Mouse (Mus musculus) left cerebral cortex, postnatal 4 days (tissue): ENCODE measurements around the gene Aqp12. TPM values are rescaled to one million over a fixed set of nuclear protein-coding genes. Genes with fewer than 3 reads are reported as not detected.
"Not testable (repeated sequence)": the region's sequence is repeated elsewhere in the genome, so short reads cannot be mapped to it uniquely, and the experiment has no call there.

Experiments
- DNase-seq: peaks from one replicate; pipeline ENCODE4 v3.0.0-alpha.2; 2022
- intact Hi-C: fragments of 180-260 bp; cut with DNase I; formaldehyde crosslinking; loops from one replicate; pipeline ENCODE4 v1.15.1; 2025
- total RNA-seq, 2 experiments: library from RNA; stranded (reverse); gene quantifications; 2 replicates each; pipeline ENCODE4 v1.2.3; 2021

The Aqp12 gene
- total RNA-seq = not detected

GRCm38 (mm10) chr1:93006061-93006460 lies at the start of gene Aqp12:
Aqp12 (plus strand) TSS chr1:93006334.
- intact Hi-C loops = no loop called here
- no peak for DNase-seq

GRCm38 (mm10) chr1:92956571-92957335 lies 49.4 kb upstream of the Aqp12 start:
- peak; percentile 69 for DNase-seq
- intact Hi-C loops = loop anchor here (5.0 kb wide), 1 partner anchor 56 kb away; no protein-coding TSS in a partner anchor

DNA sequence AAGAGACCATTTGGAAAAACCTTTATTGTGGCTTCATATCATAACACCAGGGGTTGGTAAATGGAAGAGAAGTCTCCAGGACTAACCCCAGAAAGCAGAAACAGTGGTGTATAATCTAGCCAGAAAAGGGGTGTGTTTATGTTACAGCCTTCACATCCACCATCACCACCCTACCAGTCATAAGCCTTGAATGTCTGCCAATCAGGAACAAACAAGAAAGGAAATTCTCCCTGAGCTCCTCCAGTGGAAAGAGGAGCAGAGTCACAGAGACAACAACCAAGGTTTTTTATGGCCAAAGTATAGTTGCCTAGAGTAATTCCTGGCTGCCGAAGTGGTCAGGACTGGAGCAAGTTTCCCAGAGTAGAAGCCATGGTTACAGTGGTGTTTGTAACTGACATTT lies 47.1 kb upstream of the Aqp12 start:
- DNase-seq = no peak
- intact Hi-C loops = loop anchor here (5.0 kb wide), 1 partner anchor 53 kb away; no protein-coding TSS in a partner anchor

GRCm38 (mm10) chr1:92970791-92971190 lies 35.3 kb upstream of the Aqp12 start:
- intact Hi-C loops, DNase-seq: not testable (repeated sequence)

DNA sequence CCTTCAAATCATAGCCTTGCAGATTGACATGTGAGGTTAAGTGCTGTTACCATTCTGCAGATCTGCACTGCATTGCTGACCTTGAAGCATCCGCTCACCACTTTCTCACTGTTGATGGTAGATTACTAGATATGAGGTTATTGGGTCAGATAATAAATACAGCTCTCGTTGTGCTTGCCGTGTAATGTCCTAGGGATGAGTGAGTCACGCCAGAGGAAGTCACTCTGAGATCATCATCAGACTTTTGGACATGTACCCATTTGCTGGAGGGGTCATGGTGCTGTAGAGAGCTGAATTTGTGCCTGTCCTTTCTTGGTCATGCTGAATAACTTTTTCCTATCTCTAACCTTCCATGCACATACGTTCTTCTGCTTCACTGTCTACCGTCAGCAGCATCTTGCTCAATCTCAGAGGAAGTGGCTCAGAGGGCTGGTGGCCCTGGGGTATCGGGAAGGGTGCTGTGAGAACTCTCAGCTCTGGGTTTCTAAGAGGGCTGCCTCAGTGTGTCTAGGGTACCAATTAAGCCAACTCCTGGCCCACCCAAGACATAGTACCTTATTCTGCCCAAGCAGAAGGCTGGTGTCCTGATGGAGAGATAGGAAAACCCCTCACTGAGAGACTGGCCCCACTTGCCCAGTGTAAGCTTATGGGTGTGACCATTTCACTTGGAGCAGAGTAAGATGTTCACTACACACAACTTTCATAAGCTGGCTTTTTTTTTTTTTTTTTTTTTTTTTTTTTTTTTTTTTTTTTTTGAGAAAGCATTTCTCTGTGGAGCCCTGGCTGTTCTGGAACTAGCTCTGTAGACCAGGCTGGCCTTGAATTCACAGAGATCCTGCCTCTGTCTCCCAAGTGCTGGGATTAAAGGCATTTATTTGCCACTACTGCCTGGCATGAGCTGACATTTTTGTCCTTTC lies 34.0 kb upstream of the Aqp12 start:
- DNase-seq = no peak
- intact Hi-C loops = no loop called here

DNA sequence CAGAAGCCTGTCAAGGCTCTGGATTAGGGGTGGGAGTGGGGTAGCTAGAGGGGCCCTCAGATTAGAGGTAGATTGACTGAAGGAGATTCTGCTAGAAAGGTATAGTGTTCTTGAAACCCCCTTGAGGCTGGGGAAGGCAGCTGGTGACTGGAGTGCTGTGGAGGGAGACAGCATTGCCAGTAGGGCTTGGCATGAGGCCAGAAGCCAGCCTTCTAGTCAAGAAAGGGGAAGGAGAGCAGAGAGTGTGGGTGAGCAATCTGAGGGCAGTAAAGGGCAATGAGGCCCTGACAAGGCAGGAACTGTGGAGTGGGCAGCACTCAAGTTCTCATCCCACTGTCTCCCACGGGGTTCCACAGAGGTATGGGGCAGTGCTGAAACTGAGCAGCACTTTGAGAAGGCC lies 33.3 kb upstream of the Aqp12 start:
- intact Hi-C loops = no loop called here
- peak; percentile 68 for DNase-seq

- intact Hi-C loops = no loop called here
- no peak for DNase-seq
Measured at GRCm38 (mm10) chr1:92976141-92976566, 30.0 kb upstream of the Aqp12 start.

- DNase-seq = no peak
Measured at GRCm38 (mm10) chr1:92978645-92979044, 27.5 kb upstream of the Aqp12 start.

GRCm38 (mm10) chr1:92979073-92979602 lies 27.0 kb upstream of the Aqp12 start:
- DNase-seq = no peak
- intact Hi-C loops = no loop called here

More at GRCm38 (mm10) chr1:92978645-92979044, 27.5 kb upstream of the Aqp12 start:
- intact Hi-C loops = no loop called here

DNA sequence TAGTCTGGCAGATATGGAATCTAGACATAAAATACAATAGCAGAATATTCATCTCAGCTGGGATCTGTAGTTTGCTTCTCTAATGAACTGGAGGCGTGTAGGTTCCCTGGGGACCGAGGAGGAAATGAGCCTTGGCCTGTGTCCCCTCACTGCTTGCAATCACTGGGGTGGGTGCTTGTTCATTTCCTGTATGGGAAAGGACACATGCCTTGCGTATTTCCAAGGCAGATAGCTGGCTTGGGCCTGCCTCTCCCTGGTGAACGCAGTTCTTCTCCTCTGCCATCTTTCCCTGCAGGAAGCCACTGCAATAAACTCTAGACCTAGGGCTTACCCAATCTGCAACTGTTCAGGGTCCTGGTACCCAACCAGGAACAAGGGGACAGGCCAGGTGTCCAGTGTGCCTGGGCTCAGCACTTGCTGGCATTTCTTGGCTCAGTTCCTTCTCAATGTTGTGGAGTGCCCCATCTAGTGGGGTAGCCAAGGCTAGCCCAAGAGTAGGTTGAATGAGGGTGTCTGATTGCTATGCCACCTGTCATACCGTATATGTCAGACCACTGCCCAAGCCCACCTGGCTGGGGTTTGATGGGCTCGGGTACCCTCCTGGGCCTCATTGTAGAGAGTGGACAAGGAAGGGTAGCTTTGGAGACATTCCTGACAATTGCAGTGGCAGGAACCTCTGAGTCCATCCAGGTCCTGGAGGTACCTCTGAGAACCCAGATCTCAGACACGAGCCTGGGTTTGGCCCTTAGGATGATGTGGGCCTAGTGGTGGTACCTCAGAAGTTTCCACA lies 24.9 kb upstream of the Aqp12 start:
- intact Hi-C loops = no loop called here
- no peak for DNase-seq

GRCm38 (mm10) chr1:92982931-92983605 lies 23.1 kb upstream of the Aqp12 start:
- intact Hi-C loops = no loop called here
- no peak for DNase-seq

DNA sequence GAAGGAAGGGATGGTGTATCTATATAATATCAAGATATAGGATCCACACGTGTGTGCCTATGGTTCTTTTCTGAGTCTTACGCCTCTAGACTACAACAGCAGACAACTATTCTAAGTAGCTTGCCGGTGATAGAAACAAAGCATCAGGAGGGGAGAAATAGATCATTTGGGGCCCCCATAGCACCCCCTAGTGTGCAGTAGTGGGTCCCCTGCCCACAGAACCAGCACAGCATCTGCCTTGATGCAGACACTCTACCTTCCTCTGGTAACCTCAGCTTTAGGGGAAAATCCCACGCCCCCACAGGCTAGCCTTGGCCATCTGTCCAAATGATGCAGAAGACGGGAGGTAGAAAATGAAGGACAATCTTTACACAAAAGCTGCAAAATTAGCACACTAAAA lies 21.1 kb upstream of the Aqp12 start:
- intact Hi-C loops = no loop called here
- DNase-seq = no peak

DNA sequence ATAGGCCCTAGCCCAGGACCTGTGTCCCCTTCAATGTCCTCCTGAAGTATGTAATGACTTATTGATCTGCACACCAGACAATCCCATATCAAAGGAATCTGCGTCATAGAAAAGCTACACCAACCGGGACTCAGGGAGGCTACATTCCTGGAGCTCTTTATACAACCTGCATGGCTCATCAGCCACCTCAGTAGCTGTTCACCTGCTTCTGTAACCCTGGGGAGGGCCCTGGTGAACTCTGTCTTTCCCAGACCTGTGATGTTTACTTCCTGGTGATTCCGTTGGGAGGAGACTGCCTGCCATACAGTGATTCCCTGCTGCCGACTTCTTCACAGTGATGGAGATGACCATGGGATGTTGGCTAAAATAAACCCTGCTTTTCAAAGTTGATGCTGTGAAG lies 17.2 kb upstream of the Aqp12 start:
- DNase-seq = no peak
- intact Hi-C loops = no loop called here

DNA sequence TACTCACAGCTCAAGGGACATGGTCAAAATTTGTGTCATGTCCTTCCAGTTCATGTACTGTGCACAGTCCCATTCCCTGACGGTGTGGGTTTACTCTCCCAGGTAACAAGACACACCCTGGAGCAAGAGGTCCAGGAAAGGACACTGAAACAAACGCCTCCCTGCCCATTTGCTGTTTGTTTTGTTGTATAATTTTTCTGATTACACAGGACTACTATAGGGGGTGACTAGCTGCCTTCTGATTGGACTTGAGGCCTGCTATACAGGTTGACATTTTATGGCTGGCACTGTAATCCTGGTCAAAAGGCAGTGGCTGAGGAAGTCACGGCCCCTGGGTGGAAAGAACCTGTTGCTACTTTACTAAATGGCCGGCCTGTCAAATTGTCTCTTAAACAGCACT lies 16.2 kb upstream of the Aqp12 start:
- no peak for DNase-seq
- intact Hi-C loops = no loop called here

GRCm38 (mm10) chr1:92992214-92992855 lies 13.8 kb upstream of the Aqp12 start:
- intact Hi-C loops = no loop called here
- no peak for DNase-seq

DNA sequence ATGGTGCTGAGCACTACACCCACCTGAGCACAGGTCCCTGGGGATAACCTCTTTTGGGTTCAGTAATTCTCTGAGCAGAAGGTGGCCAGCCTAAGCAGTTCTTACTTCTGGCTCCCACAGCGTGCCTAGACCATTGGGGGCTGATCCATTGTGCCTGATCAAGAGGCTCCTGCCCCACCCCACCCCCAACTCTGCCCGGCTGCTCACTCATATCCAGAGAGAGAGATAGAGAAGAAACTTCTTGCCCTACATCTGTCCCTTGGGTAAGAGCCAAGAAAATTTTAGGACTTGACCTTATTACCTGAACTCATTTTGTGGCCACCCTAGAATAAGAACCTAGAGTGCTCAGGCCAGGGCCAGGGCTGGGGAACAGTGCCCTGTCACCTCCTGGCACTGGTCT lies 13.3 kb upstream of the Aqp12 start:
- intact Hi-C loops = no loop called here
- no peak for DNase-seq

- peak; percentile 27 for DNase-seq
- intact Hi-C loops = no loop called here
Measured at GRCm38 (mm10) chr1:93009196-93009595, 3.1 kb downstream of the Aqp12 start.

DNA sequence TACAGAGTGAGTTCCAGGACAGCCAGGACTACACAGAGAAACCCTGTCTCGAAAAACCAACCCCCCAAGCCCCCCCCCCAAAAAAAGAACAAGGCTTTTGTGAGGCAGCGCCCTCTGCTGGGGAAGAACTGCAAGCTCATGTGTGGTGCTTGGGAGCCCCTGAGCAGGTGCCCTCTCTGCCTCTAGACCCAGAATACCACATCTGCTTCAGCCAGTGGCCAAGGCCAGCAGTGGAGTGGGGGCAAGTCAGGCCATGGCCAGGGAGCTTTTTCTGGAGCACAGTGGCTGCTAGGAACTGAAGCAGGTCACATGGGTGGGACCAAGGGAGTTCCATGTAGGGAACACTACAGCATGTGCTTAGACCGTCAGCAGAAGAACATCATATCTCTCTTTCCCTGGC lies 4.6 kb downstream of the Aqp12 start:
- intact Hi-C loops = loop anchor here (5.0 kb wide), 1 partner anchor 53 kb away; no protein-coding TSS in a partner anchor
- no peak for DNase-seq

GRCm38 (mm10) chr1:93012103-93012585 lies 6.0 kb downstream of the Aqp12 start:
- no peak for DNase-seq
- intact Hi-C loops = loop anchor here (5.0 kb wide), 1 partner anchor 55 kb away; no protein-coding TSS in a partner anchor
